Comparison of ENCODE assay signal across 12 mouse cellular contexts in genomic region chr11:61533571-61533970, GRCm38 (mm10). TPM values are rescaled to one million over a fixed set of nuclear protein-coding genes. Genes with fewer than 3 reads are reported as not detected.
A peak's percentile ranks its signal among the peaks of the same experiment; 100 is the strongest.
DNase-seq lines count a peak whose midpoint lies in the region; ATAC-seq lines count a peak whose summit lies in the region.
"Had no signal": no experiment of that assay in that cellular context is flagged by ENCODE, and none has a peak within 500 bp of the region (broad histone marks: within the 10 kb centered on the region; RNA-seq: fewer than 3 reads in every experiment).

No protein-coding gene starts in this region.

- DNase-seq in kidney, adult 11 months: peak; percentile 74
- DNase-seq in heart, postnatal 36 days: peak; percentile 34 to 39
- DNase-seq in lung, postnatal 14 days: peak; percentile 54
- DNase-seq in right cerebral cortex, adult 2 months (ENCODE audit: low spot score in 2 of 2): no peak
- DNase-seq in spleen, postnatal 10 days (ENCODE audit: low spot score in 2 of 2): no peak
- DNase-seq: cerebellum, adult 11 months had no signal

- H3K4me2 ChIP-seq in kidney, embryonic 14.5 days (replicated peaks; ENCODE audit: low read depth, low read length): no peak overlapping the region
- no peak overlapping the region for H3K4me2 ChIP-seq in midbrain, embryonic 13.5 days (replicated peaks)
- H3K4me2 ChIP-seq: neural tube, embryonic 13.5 days had no signal

- WGBS in kidney, embryonic 14.5 days: 79% methylated on average over 5 of the region's 5 CpGs
- WGBS in midbrain, embryonic 13.5 days: 79% methylated on average over 5 of the region's 5 CpGs

- no peak overlapping the region for H3K9ac ChIP-seq in kidney, embryonic 14.5 days (ENCODE audit: low read depth, low read length)
- no peak overlapping the region for H3K9ac ChIP-seq in midbrain, embryonic 13.5 days (replicated peaks)
- H3K9ac ChIP-seq: neural tube, embryonic 13.5 days had no signal

- H3K4me1 ChIP-seq in kidney, embryonic 14.5 days (ENCODE audit: control insufficient read depth, insufficient read depth, low read length): no peaks in the 10 kb centered on the region; the same call in 1 of the 2 replicates
- peaks cover 66% of the 10 kb centered on the region for H3K4me1 ChIP-seq in brown adipose tissue, adult 24 weeks (ENCODE audit: control insufficient read depth, insufficient read depth, insufficient read length, low read length)
- peaks cover 11% of the 10 kb centered on the region for H3K4me1 ChIP-seq in midbrain, embryonic 13.5 days (replicated peaks)

- intact Hi-C loops in heart, postnatal 36 days (cut with DNase I): loop anchor here (2.0 kb wide), 1 partner anchor 85 kb away; no protein-coding TSS in a partner anchor

- no peak overlapping the region for H3K4me3 ChIP-seq in kidney, embryonic 14.5 days (ENCODE audit: low read length)
- H3K4me3 ChIP-seq in brown adipose tissue, adult 24 weeks (ENCODE audit: insufficient read depth, low read depth, low read length): no peak overlapping the region
- H3K4me3 ChIP-seq in midbrain, embryonic 13.5 days (replicated peaks): no peak overlapping the region
- H3K4me3 ChIP-seq: neural tube, embryonic 13.5 days had no signal

- no peaks in the 10 kb centered on the region for H3K27me3 ChIP-seq in kidney, embryonic 14.5 days (ENCODE audit: control insufficient read depth, insufficient read depth, low read length)
- no peaks in the 10 kb centered on the region for H3K27me3 ChIP-seq in midbrain, embryonic 13.5 days
- H3K27me3 ChIP-seq: CH12.LX; neural tube, embryonic 13.5 days had no signal

- H3K27ac ChIP-seq in kidney, embryonic 14.5 days (ENCODE audit: low read depth, low read length): no peak overlapping the region
- peak overlapping the region; percentile 95 for H3K27ac ChIP-seq in brown adipose tissue, adult 24 weeks (replicated peaks; ENCODE audit: low read depth, low read length)
- no peak overlapping the region for H3K27ac ChIP-seq in midbrain, embryonic 13.5 days
- H3K27ac ChIP-seq: neural tube, embryonic 13.5 days had no signal

- no peaks in the 10 kb centered on the region for H3K9me3 ChIP-seq in kidney, embryonic 14.5 days (ENCODE audit: control insufficient read depth, low read length)
- no peaks in the 10 kb centered on the region for H3K9me3 ChIP-seq in midbrain, embryonic 13.5 days
- H3K9me3 ChIP-seq: neural tube, embryonic 13.5 days had no signal

- no peak for ATAC-seq in kidney, embryonic 14.5 days (ENCODE audit: low FRiP score, low TSS enrichment)
- no peak for ATAC-seq in midbrain, embryonic 13.5 days
- ATAC-seq: forebrain, embryonic 16.5 days had no signal

- H3K36me3 ChIP-seq in kidney, embryonic 14.5 days (ENCODE audit: control insufficient read depth, insufficient read depth, low read length): peaks cover 12% of the 10 kb centered on the region
- peaks cover 15% of the 10 kb centered on the region; the same call in 1 of the 2 replicates for H3K36me3 ChIP-seq in midbrain, embryonic 13.5 days

RNA-seq across cellular contexts. Expression of gene B9d1, which starts 28.6 kb away (rescaled TPM):
- 49.2 and 56.4 TPM in 2 replicates for polyA plus RNA-seq in kidney, embryonic 14.5 days (2014; fragmentation: Nextera tagmentation; extraction: Ambion mirVana)
- polyA plus RNA-seq in brown adipose tissue, adult 24 weeks (2012; ENCODE audit: insufficient read depth, insufficient read length, missing spikeins): 7.5 and 8.2 TPM in 2 replicates
- 1 to 10 TPM; 6.2 to 7.4 TPM for total RNA-seq in heart, postnatal 36 days (2021)
- 38.3 and 40.8 TPM in 2 replicates for polyA plus RNA-seq in midbrain, embryonic 13.5 days (2015; fragmentation: Nextera tagmentation; extraction: Ambion mirVana)

RNA-seq across cellular contexts. Expression of gene Mapk7, which starts 39.4 kb away (rescaled TPM):
- 34.2 and 53.4 TPM in 2 replicates for polyA plus RNA-seq in kidney, embryonic 14.5 days (2014; fragmentation: Nextera tagmentation; extraction: Ambion mirVana)
- polyA plus RNA-seq in brown adipose tissue, adult 24 weeks (2012; ENCODE audit: insufficient read depth, insufficient read length, missing spikeins): 3.0 and 3.7 TPM in 2 replicates
- total RNA-seq in heart, postnatal 36 days (2021): 1 to 10 TPM; 5.7 to 6.4 TPM
- 76.6 and 87.2 TPM in 2 replicates for polyA plus RNA-seq in midbrain, embryonic 13.5 days (2015; fragmentation: Nextera tagmentation; extraction: Ambion mirVana)

RNA-seq across cellular contexts. Expression of gene Epn2, which starts 45.9 kb away (rescaled TPM):
- polyA plus RNA-seq in kidney, embryonic 14.5 days (2014; fragmentation: Nextera tagmentation; extraction: Ambion mirVana): 20.0 and 31.3 TPM in 2 replicates
- 20.2 and 29.1 TPM in 2 replicates for polyA plus RNA-seq in brown adipose tissue, adult 24 weeks (2012; ENCODE audit: insufficient read depth, insufficient read length, missing spikeins)
- total RNA-seq in heart, postnatal 36 days (2021): 10 to 100 TPM; 24.0 to 26.9 TPM
- 48.3 and 51.2 TPM in 2 replicates for polyA plus RNA-seq in midbrain, embryonic 13.5 days (2015; fragmentation: Nextera tagmentation; extraction: Ambion mirVana)

RNA-seq across cellular contexts. Expression of gene Mfap4, which starts 48.3 kb away (rescaled TPM):
- polyA plus RNA-seq in kidney, embryonic 14.5 days (2014; fragmentation: Nextera tagmentation; extraction: Ambion mirVana): 115 and 163 TPM in 2 replicates
- polyA plus RNA-seq in brown adipose tissue, adult 24 weeks (2012; ENCODE audit: insufficient read depth, insufficient read length, missing spikeins): 1.8 and 2.0 TPM in 2 replicates
- 10 to 100 TPM; 32.3 to 38.4 TPM for total RNA-seq in heart, postnatal 36 days (2021)
- 28.6 and 35.4 TPM in 2 replicates for polyA plus RNA-seq in midbrain, embryonic 13.5 days (2015; fragmentation: Nextera tagmentation; extraction: Ambion mirVana)
- total RNA-seq: CH12.LX had no signal

Comparison
In these comparisons a context has a peak if more than half of its experiments do, and no peak if none do; other contexts are left out.
1. DNase-seq: peak in kidney, adult 11 months (single experiment), heart, postnatal 36 days (2 of 2) and lung, postnatal 14 days (single experiment); none in right cerebral cortex, adult 2 months (0 of 2) and spleen, postnatal 10 days (0 of 2).